Mouse (Mus musculus): ENCODE data around the gene Camk2g.

The Camk2g gene

DNA sequence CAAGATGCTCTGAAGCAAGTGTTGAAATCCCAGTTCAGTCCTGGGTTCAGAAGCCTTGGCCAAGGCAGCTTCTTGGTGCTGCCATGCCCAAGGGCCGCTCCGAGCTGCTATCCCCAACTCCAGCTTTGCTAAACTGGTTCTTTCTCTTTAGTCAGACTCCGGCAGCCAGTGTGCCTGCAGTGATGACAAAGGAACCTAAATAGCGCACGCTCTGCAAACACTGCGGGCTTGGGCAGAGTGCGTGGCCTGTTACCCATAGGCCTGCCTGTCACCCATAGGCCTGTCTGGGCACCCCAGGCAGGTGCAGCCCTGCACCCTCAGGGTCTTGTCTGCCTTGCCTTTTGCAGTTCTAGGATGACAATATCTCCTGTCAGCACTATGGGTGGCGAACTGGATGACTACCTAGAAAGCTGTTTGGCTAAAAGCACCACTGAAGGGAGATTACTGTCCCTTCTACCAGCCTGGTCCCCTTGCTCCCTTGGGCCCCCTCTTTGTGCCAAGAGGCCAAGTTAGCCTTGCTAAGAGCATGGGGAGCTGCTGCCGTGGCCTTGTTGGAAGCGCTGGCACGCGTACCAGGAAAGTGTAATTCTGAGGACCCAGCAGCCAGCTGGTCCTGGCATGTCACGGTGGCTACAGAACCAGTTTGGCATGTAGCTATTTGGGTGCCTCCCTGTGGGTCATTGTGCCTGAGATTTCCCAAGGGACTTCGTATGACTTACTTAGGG, 12.4 kb upstream of the Camk2g start:
- peak; percentile 81 for DNase-seq (ENCODE audit: low spot score)

GRCm38 (mm10) chr14:20804964-20805672, 11.2 kb upstream of the Camk2g start:
- DNase-seq (ENCODE audit: low spot score), result peak; percentile 94

DNA sequence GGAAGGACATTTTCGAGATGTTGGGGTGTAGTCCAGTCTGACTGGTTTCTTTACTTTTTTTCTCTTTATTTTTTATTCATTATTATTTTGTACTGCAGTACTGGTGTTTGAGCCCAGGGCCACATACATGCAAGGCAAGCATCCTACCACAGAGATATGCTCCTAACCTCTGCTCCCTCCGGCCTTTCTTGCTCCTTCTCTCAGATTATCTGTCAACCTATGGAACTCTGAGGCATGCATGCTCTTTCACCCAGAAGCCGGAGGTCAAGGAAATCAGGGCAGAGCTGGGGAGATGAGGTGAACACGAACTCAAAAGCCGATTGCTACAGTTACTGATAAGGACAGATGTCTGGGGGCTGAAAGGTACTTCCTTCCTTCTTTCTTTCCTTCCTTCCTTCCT, 10.6 kb upstream of the Camk2g start:
- DNase-seq (ENCODE audit: low spot score), result no peak

DNA sequence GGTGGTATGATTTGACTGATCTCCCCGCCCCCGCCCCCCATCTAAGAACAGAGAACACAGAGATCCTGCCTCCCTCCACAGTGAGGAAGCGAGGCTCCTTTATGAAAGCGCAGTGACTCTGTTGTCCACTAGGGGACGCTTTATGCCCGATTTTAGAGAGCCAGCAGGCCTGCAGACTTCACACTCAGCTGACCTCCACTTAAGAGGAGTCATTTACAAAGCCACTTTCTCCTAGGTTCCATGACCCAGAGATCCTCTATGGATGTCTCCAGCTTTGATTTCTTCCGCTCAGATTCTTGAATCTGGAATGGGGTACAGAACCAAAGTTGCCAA, 9.7 kb upstream of the Camk2g start:
- peak; percentile 86 for DNase-seq (ENCODE audit: low spot score)

DNA sequence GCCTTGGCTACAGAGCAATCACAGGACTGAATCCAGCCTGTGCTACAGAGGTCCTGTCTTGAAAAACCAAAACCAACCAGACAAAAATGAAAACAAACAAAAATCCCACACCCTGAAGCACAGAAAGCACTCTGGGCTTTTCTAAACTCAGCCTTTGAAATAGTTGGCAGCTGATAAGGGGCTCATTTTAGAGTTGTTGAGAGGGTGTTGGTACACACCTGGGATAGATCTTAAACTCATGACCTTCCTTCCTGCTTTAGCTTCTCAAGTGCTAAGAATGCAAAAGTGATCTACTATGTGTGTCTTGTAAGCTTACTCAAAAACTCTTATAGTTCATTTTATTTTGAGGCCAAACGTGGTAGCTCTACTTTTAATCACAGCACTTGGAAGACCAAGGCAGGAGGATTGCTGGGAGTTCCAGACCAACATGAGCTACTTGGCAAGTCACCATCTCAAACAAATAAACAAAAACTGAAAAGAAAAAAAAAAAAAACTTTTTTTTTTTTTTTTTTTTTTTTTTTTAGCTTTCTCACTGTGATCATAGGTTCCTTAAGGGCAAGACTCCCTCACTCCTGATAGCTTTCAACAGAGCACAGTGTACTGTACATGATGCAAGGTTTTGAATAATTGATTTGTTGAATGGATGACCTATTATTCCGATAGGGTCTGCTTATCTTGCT, 9.2 kb upstream of the Camk2g start:
- no peak for DNase-seq (ENCODE audit: low spot score)

DNA sequence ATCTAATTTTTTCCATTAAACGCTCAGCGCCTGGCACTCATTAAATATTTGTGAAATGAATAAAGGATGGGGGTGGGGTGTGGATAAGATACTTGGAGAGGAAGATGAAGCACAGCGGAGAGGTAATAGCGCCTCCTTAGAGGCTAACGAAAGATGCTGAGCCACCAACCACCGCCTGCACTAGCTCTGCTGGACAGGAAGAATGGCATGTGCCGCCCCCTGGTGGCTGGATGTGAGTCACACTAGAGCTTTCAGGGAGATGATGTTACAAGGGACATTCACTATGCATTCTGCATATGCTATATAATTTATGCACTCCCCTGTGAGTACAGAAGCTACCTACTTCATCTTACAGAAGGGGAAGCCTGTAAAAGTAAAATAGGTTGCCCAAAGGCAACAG, 4.9 kb upstream of the Camk2g start:
- DNase-seq (ENCODE audit: low spot score), result peak; percentile 93

- no peak for DNase-seq (ENCODE audit: low spot score)
Measured at GRCm38 (mm10) chr14:20798300-20798699, 4.4 kb upstream of the Camk2g start.

GRCm38 (mm10) chr14:20796643-20797042, 2.8 kb upstream of the Camk2g start:
- DNase-seq (ENCODE audit: low spot score), result no peak

- DNase-seq (ENCODE audit: low spot score), result no peak
Measured at GRCm38 (mm10) chr14:20796170-20796569, 2.3 kb upstream of the Camk2g start.

DNA sequence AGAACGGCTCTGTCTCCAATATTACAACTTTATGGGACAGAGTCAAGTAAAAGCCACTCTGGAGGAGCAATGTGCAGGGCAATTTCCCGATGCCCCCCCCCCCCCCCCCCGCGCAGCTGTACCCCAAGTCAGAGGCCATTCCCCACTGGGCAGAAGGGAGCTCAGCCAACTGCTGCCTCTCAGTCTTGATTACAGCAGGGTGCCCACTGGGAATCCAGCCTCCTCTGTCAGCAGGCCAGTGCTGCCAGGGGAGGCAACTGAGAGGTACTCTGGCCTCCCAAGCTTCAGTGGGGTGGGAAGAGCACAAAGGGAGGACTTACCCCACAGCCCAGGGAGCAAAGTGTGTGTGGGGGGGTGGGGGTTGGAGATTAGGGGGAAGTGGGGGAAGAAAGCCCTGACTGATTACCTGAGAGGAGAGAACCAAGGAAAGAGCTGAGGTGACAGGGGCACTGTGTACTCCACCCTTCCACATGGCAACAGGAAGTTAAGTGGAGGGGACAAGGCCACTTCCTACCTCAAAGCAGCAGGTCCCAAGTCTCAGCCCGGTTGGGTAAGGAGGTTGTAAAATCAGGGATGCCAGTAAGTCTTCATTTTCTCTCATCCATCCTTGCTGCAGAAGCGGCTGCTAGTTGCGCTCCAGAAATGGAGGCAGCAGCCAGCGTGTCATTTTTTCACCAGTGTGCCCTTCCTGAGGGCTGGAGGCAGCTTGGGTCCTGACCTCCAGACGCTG, 1.7 kb upstream of the Camk2g start:
- DNase-seq (ENCODE audit: low spot score), result no peak

DNA sequence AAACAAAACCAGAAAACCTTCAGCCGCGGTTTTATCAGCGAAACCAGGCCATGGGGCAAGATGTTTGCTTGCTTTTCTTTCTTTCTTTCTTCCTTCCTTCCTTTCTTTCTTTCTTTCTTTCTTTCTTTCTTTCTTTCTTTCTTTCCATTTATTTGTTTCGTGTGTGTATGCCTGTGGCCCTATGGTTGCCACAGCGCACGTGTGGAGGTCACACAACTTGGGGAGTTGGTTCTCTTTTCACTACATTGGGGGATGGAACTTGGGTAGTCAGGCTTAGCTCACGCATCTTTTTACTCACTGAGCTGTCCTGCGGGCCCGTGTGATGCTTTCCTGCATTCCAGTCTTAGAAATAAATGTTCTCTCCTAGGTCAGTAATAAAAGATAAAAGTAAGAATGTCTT, 701 bp upstream of the Camk2g start:
- DNase-seq (ENCODE audit: low spot score), result no peak

GRCm38 (mm10) chr14:20792922-20793757, 748 bp downstream of the Camk2g start:
- no peak for DNase-seq (ENCODE audit: low spot score)

- DNase-seq (ENCODE audit: low spot score), result no peak
Measured at GRCm38 (mm10) chr14:20792243-20792921, 1.5 kb downstream of the Camk2g start.

DNA sequence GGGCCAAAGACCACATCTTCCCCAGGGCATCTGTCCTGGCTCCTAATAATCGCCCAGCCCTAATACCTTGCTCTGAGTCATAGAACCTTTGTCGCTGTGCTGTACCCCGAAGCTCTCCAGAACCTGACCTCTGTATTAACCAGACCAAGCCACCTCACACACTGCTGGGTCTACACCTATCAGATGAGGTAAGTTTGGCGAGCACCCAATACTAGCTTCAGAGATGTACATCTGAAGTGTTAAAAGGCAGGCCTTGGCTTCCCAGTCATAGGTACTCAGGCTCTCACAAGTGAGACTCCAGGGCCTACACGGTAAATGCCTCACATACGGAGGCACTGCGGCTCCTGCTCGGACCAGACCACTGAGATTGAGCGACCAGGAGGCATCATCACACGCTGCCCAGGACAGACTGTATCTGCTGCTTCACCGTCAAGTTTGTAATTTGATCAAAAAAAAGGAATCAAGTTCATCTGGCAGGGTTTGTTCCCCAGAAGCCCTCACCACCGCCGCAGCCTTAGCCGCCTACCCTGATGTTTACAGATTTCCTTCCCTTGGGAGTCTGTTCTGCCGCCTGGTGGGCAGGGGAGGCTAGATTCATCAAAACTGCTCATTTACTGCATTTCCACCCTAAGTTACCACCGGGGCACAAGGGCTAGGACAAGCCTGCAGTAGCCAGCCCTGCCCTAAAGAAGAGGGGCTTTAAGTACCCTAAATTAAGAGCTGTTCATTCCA, 2.2 kb downstream of the Camk2g start:
- no peak for DNase-seq (ENCODE audit: low spot score)

DNA sequence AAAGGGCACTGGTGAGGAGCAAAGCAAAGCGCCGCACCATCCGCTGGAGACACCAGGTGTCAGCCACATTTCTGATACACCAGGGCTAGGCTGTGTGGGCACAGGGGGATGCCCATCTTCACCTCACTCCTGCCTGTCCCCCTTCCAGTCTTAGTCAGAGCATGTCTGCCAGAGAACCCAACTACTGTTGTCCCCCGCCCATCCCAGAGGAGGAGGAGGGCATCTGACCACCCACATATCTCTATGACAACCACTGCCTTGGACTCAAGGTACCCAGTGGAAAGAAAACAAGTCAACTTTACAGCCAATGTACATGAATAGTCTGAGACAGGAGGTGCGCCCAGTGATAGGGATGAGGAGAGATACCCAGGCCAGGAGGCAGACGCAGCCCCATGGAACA, 2.9 kb downstream of the Camk2g start:
- no peak for DNase-seq (ENCODE audit: low spot score)

GRCm38 (mm10) chr14:20790445-20790844, 3.4 kb downstream of the Camk2g start:
- no peak for DNase-seq (ENCODE audit: low spot score)

DNA sequence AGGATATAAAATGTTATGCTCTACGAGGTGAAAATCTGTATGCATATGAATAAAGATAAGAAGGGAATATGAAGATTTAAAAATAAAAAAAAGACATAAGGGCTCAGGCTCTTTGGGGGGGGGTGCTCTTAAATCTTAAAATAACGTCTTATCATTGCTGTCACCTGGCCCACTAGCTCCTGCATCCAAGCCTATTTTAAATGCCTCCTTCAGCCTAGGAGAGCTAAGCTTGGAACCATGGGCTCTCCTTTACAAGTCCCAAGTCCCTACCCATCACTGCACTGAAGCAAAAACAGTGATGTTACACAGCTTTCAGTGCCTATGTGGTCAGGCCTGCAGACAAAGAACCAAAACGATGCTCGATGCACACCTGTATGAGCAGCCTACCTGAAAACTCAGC, 4.3 kb downstream of the Camk2g start:
- DNase-seq (ENCODE audit: low spot score), result no peak

GRCm38 (mm10) chr14:20788151-20788550, 5.7 kb downstream of the Camk2g start:
- DNase-seq (ENCODE audit: low spot score), result no peak

DNA sequence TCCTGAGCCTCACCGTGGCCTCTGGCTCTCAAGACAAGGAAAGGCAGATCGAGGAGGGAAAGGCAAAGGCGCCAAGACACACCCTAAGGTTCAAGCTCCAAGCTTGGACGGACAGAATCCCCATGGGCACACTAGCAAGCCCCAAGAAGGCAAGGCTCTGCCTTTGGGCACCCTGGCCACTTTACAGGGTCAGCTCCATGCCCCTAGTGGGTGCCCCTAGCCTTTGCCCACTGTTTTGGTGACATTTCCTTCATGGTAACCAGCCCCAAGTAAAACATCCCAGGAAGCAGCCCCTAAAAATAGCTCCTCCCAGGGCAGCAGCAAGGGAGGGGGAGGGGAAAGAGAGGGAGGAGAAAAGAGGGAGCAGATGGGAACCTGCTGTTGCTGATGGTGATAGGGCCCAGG, 7.3 kb downstream of the Camk2g start:
- no peak for DNase-seq (ENCODE audit: low spot score)

- no peak for DNase-seq (ENCODE audit: low spot score)
Measured at GRCm38 (mm10) chr14:20786020-20786419, 7.9 kb downstream of the Camk2g start.

Measured in urinary bladder, postnatal 14 days (tissue).